Mouse (Mus musculus) T-helper 17 cell (primary cell): ENCODE data around the gene Spns1.

ENCODE experiments used
- in situ Hi-C, 2 experiments: fragments of 300-600 bp; cut with MboI, MseI; formaldehyde crosslinking; loops; 1 replicate in 1 of 2; 2 replicates in 1 of 2; pipeline ENCODE4 v1.15.1; 2025; ENCODE audit warnings: high pct_unique_total_duplicates in 2 of 2

The Spns1 gene

GRCm38 (mm10) chr7:126373007-126373406, 4.2 kb downstream of the Spns1 start:
- in situ Hi-C loops = loop anchor here (5.0 to 25.0 kb wide), 2 partner anchors 41 to 886 kb away; partner anchors contain the start of gene Nsmce1 (in 1 of the 2)

- in situ Hi-C loops = loop anchor here in 1 of 2 experiments (25.0 kb wide), 1 partner anchor 882 kb away; the partner anchor contains the start of gene Nsmce1
Measured at GRCm38 (mm10) chr7:126369393-126369792, 7.9 kb downstream of the Spns1 start, which contains the start of gene Lat. Gene Lat, minus strand, starts transcription at chr7:126369570.

GRCm38 (mm10) chr7:126368367-126368766, 8.9 kb downstream of the Spns1 start:
- in situ Hi-C loops = loop anchor here in 1 of 2 experiments (25.0 kb wide), 1 partner anchor 881 kb away; the partner anchor contains the start of gene Nsmce1

DNA sequence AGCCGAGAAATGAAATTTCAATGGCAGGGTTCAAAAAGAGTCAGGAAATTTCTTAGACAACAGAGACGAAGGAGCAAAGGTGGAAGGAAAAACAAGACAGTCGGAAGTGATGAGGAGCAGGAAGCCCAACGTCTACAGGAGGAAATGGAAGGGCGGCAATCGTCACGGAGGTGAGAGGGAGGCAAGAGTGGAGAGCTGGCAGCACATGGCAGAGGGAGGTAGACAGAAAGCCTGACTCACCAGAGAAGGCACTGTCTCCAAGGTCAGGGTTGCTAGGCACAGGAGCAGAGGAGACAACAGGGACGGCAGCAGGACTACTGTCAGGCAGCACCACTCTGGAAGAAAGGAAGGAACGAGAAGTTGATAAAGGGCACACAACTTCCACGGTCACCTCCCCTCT, 9.6 kb downstream of the Spns1 start:
- in situ Hi-C loops = loop anchor here in 1 of 2 experiments (25.0 kb wide), 1 partner anchor 880 kb away; the partner anchor contains the start of gene Nsmce1

GRCm38 (mm10) chr7:126363038-126363437, 14.2 kb downstream of the Spns1 start:
- in situ Hi-C loops = loop anchor here in 1 of 2 experiments (25.0 kb wide), 1 partner anchor 876 kb away; the partner anchor contains the start of gene Nsmce1

DNA sequence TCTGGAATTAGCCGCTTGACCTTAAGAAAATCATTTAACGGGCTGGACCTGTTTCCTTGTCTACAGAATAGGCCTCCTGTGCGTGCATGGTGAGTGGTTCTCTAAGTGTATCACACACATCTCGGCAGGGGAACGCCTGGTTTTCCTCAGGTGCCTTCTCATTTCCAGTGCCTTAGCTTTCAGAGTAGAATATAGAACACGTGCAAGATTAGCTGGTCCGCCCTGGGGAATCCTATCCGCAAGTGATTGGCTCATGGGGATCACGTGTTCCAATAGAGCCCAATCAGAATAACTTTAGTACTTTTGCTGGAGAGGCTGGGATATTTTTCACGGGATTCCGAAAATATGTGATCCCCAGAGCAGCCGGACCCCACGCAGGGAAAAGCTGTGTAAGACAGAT, 18.2 kb downstream of the Spns1 start:
- in situ Hi-C loops = loop anchor here in 1 of 2 experiments (25.0 kb wide), 1 partner anchor 872 kb away; the partner anchor contains the start of gene Nsmce1

DNA sequence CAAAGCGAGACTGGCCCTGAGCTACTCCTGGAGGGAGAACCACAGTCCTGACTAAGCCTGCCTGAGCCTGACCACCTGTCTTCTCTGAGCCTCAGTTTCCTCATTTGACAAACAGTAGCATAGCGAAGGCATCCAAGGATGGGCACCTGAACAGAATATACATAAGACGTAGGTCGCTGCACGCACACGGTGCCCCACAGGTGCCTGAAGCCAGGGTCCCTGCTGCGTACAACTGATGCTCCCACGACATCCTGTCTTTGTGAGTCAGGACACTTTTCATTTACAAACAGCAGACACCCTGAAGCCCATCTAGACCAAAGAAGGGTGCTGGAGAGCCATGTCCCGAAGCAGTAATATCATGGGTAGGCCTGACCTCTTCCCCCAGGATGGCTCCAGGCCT, 18.8 kb downstream of the Spns1 start:
- in situ Hi-C loops = loop anchor here in 1 of 2 experiments (25.0 kb wide), 1 partner anchor 871 kb away; the partner anchor contains the start of gene Nsmce1

DNA sequence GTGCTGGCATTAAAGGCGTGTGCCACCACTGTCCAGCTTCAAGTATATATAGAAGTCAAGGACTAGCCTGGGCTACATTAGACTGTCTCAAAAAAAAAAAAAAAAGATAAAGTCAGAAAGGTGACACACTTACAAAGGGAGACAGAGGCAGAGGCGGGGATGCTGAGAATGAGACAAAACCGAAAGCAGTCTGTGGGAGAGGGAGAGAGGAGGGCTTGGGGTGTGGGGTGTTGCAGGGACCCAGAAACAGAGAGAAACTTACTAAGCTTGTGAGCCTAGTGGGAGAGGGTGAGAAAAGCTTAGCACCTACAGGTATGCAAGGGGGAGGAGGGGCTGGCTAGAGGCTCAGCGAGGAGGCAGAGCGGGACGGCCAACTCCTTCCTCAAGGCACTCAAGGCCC, 19.4 kb downstream of the Spns1 start:
- in situ Hi-C loops = loop anchor here in 1 of 2 experiments (25.0 kb wide), 1 partner anchor 871 kb away; the partner anchor contains the start of gene Nsmce1

DNA sequence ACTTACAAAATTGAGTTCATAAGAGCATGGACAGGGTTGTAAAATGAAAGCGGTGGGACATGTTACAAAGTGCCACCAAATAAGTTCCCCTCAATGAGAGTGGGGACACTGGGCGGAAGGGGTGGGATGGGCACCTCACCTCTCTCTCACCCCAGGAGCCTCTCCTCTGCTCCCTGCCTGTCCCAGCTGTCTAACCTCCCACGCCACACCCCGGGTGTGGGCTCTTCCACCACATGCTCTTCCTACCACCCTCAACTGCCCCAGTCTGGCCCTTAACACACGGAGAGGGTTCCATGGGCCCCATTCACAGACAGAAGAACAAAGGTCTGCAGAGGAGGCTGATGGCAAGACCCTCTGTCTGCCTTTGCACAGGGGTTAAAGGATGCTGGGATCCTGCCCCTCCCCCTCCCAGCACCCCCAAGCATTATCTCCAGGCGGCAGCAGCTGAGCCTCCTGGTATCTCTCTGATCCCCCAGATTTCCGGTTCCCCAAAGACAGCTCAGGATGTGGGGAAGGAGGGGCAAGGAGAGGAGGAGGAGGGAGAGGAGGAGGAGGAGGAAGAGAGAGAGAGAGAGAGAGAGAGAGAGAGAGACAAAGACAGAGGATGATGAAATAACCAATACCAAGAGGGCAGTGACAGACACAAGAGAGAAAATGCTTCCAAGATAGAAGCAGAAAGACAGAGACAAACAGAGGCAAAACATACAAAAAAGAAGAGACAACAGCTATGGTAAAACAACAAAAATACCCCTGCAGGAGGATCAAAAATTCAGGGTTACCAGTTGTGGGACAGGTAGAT, 20.3 kb downstream of the Spns1 start:
- in situ Hi-C loops = loop anchor here in 1 of 2 experiments (25.0 kb wide), 1 partner anchor 870 kb away; the partner anchor contains the start of gene Nsmce1

- in situ Hi-C loops = loop anchor here in 1 of 2 experiments (25.0 kb wide), 1 partner anchor 869 kb away; the partner anchor contains the start of gene Nsmce1
Measured at GRCm38 (mm10) chr7:126355847-126356597, 21.2 kb downstream of the Spns1 start.

DNA sequence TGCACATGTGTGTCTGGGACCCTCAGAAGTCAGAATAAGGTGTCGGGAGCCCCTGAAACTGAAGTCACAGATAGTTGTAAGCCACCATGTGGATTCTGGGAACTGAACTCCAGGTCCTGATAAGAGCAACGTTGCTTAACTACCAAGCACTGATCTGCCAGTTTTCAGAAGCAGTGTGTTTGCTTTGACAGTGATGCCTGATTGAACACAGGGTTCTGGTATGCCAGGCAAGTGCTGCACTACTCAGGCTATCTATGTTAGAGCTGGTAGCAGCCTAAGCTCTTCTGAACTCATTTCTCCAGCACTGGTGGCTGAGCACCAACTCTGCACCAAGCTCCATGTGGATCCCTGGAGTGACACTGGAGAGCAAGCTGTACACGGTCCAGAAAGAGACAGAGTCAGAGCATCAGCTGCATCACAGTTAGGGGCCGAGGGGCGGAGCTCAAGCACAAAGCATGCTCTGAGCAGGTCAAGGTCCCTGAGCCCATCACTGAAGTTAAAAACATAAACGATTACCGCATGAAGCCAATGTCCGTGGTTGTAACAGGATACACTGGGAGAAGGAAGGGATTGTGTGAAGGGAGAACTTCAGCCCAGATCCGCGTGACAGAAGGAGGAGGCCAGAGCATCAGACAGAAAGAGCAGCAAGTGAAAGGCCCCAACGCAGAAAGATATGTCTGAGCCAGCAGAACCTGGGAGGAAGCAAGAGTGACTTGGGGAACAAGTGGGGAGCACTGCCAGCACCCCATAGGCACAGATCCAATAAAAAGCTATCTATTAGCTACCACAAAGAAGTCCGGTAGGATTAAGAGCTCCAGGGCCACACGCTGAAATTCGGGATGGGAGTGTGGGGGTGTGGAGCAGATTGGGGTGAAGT, 22.3 kb downstream of the Spns1 start:
- in situ Hi-C loops = loop anchor here in 1 of 2 experiments (25.0 kb wide), 1 partner anchor 868 kb away; the partner anchor contains the start of gene Nsmce1

GRCm38 (mm10) chr7:126353994-126354365, 23.3 kb downstream of the Spns1 start:
- in situ Hi-C loops = loop anchor here in 1 of 2 experiments (25.0 kb wide), 1 partner anchor 867 kb away; the partner anchor contains the start of gene Nsmce1

GRCm38 (mm10) chr7:126353251-126353993, 23.8 kb downstream of the Spns1 start:
- in situ Hi-C loops = loop anchor here in 1 of 2 experiments (25.0 kb wide), 1 partner anchor 866 kb away; the partner anchor contains the start of gene Nsmce1

GRCm38 (mm10) chr7:126351419-126351951, 25.8 kb downstream of the Spns1 start:
- in situ Hi-C loops = loop anchor here in 1 of 2 experiments (25.0 kb wide), 1 partner anchor 864 kb away; the partner anchor contains the start of gene Nsmce1

GRCm38 (mm10) chr7:126350748-126351418, 26.4 kb downstream of the Spns1 start:
- in situ Hi-C loops = loop anchor here in 1 of 2 experiments (25.0 kb wide), 1 partner anchor 864 kb away; the partner anchor contains the start of gene Nsmce1

- in situ Hi-C loops = no loop called here
Measured at GRCm38 (mm10) chr7:126348293-126348692, 29.0 kb downstream of the Spns1 start.

GRCm38 (mm10) chr7:126347098-126347497, 30.2 kb downstream of the Spns1 start:
- in situ Hi-C loops = no loop called here

DNA sequence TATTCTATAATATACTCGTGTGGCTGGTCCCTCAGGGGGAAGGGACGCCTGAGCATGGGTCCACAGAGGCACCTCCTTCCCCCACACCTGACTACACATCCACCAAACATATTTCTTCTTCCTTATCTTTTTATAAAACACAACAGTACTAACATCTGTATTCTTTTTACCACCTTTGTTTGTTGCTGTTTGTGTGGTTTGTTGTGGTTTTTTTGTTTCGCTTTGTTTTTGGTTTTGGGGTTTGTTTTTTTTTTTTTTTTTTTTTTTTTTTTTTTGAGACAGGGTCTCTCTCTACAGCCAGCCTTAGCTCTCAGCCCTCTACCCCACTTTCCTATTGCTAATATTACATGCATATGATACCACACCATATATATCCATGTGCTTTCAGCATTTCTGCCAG, 31.3 kb downstream of the Spns1 start:
- in situ Hi-C loops = no loop called here
